Mouse (Mus musculus): ENCODE results near the gene Lin7a. TPM values are rescaled to one million over a fixed set of nuclear protein-coding genes. Genes with fewer than 3 reads are reported as not detected.

The Lin7a gene
- polyA plus RNA-seq, 1 experiment from 2014 or later = 50.8 TPM

DNA sequence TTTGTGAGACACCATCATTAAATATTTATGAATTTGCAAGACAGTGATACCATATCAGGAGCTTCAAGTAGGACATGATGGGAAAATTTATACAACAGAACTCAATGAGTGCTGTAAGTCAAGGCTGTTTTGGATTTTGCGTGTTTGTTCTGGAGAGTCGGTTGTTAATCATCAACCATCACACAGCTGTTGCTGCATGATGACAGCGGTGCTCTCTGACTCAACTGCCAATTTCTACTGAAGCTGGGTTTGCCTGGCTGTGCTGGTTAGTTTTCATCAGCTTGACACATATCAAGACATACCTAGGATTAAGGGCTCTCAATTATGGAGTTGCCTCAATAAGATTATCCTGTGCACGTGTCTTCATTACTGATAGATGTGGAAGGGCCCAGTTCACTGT is 41.1 kb downstream of the Lin7a start:
- no peak for ATAC-seq (ENCODE audit: low read depth)
- Histone ChIP-seq H3K9ac (no peak overlapping the region), H3K36me3 (no peaks in the 10 kb centered on the region), H3K27me3 (no peaks in the 10 kb centered on the region), H3K4me2 (no peak overlapping the region), H3K4me3 (no peak overlapping the region), H3K4me1 (replicated peaks) (no peaks in the 10 kb centered on the region), H3K27ac (replicated peaks) (no peak overlapping the region), H3K9me3 (no peaks in the 10 kb centered on the region)
- WGBS = 93% methylated on average over 4 of the region's 4 CpGs

DNA sequence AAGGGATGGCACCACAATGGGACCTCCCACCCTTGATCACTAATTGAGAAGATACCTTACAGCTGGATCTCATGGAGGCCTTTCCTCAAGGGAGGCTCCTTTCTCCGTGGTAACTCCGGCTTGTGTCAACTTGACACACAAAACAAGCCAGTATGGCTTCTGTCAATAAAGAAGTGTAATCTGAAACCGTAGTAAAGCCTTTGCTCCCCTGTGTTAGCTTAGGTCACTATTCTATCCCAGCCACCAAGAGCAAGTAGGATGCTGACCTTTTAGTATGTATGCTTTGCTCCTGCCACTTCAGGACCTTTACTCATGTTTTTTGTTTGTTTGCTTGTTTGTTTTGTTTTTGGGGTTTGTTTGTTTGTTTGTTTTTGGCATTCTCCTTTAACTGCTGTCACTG is 41.9 kb downstream of the Lin7a start:
- no peaks in the 10 kb centered on the region for H3K27me3 ChIP-seq
- H3K27ac ChIP-seq (replicated peaks) = no peak overlapping the region
- H3K9me3 ChIP-seq = no peaks in the 10 kb centered on the region
- H3K4me2 ChIP-seq = no peak overlapping the region
- ATAC-seq (ENCODE audit: low read depth) = no peak
- no peak overlapping the region for H3K4me3 ChIP-seq
- WGBS = 30% methylated on average over 3 of the region's 3 CpGs
- H3K9ac ChIP-seq = no peak overlapping the region
- no peaks in the 10 kb centered on the region for H3K36me3 ChIP-seq
- no peaks in the 10 kb centered on the region for H3K4me1 ChIP-seq (replicated peaks)

DNA sequence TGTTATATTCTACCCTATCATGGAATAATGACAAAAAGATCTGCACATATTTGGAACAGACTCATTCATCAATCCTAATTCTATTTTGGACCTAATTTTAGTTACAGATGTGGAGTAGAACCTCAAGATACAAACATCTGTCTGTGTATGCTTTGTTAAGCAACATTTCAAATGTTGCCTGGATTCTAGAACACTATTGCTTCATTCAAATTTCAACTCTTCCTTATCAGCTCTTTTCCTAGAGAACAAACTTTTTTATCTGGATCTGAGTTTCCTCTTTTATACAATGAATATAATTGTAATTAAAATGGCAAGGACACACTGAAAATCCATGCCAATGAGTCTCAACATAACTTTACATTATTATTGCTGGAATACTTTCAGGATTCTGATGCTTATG is 43.8 kb downstream of the Lin7a start:
- Histone ChIP-seq H3K36me3 (no peaks in the 10 kb centered on the region), H3K9me3 (no peaks in the 10 kb centered on the region)
- ATAC-seq (ENCODE audit: low read depth) = no peak

DNA sequence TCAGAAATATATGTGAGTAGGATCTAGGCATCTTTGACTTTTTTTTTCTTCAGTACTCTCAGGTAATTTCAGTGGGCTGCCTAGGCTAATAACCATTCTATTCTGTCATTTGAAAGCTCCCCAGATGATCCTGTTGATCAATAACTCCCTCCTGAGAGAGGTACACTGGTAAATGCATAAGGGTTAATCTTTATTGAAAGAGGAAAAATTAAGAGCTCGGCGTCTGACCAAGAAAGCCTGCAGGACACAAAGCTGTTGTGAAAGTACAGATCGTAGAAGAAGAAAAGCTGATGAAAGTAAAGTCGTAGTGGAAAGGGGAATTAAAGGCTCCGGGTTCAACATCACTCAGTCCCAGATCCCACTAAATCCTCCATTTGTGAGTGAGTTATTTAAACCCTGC is 44.2 kb downstream of the Lin7a start:
- Histone ChIP-seq H3K4me2 (no peak overlapping the region), H3K27ac (replicated peaks) (no peak overlapping the region), H3K4me3 (no peak overlapping the region), H3K36me3 (no peaks in the 10 kb centered on the region), H3K9ac (no peak overlapping the region), H3K9me3 (no peaks in the 10 kb centered on the region), H3K4me1 (replicated peaks) (peaks cover 4% of the 10 kb centered on the region; the same call in 1 of the 2 replicates), H3K27me3 (no peaks in the 10 kb centered on the region)
- ATAC-seq (ENCODE audit: low read depth) = no peak
- 79% methylated on average over 5 of the region's 5 CpGs for WGBS

More for the DNA sequence above, 43.8 kb downstream of the Lin7a start:
- H3K4me1 ChIP-seq (replicated peaks) = peaks cover 4% of the 10 kb centered on the region; the same call in 1 of the 2 replicates
- H3K9ac ChIP-seq = no peak overlapping the region
- no peak overlapping the region for H3K27ac ChIP-seq (replicated peaks)
- H3K4me3 ChIP-seq = no peak overlapping the region
- no peaks in the 10 kb centered on the region for H3K27me3 ChIP-seq
- H3K4me2 ChIP-seq = no peak overlapping the region

DNA sequence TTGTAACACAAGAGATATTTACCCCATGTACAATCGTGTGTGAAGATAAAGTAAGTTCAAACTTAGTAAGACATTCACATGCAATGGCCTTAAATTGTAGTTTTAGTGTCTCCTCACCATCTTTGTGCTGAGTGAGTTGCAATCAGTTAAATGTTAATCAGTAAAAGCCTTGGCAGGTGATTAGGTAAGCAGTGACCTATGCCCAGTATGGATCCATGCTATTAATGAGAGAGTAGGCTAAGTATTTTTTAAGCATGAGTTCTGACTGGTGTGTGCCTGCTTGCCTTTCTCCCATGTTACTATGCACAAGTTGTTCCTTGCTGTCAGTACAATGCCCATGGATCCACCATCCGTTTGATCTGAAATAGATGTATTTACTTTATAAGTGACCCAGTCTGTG is 44.6 kb downstream of the Lin7a start:
- Histone ChIP-seq H3K27ac (replicated peaks) (no peak overlapping the region), H3K27me3 (no peaks in the 10 kb centered on the region), H3K4me1 (replicated peaks) (peaks cover 4% of the 10 kb centered on the region; the same call in 1 of the 2 replicates), H3K4me2 (no peak overlapping the region), H3K9ac (no peak overlapping the region), H3K9me3 (no peaks in the 10 kb centered on the region), H3K4me3 (no peak overlapping the region), H3K36me3 (no peaks in the 10 kb centered on the region)
- ATAC-seq (ENCODE audit: low read depth) = no peak
- 81% methylated on average over 2 of the region's 2 CpGs for WGBS

DNA sequence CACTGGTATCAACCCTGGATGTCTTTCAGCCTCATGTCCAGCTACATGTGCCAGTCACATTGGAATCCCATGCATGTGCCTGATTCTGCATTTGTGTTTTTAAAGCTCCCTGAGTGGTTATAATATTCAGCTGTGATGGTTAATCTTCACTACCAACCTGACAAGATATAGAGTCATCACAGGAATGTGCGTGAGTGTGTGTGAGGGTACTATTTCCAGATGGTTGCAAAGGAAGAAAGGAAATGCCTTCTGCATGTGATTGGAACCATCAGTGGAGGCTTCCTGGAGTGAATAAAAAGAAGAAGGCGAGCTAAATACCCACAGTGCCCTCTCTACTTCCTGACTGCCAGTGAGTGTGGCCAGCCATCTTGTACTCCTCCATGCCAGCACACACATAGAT is 48.2 kb downstream of the Lin7a start:
- Histone ChIP-seq H3K9ac (no peak overlapping the region), H3K9me3 (no peaks in the 10 kb centered on the region), H3K36me3 (no peaks in the 10 kb centered on the region), H3K27me3 (no peaks in the 10 kb centered on the region), H3K4me3 (no peak overlapping the region), H3K27ac (replicated peaks) (no peak overlapping the region), H3K4me1 (replicated peaks) (peaks cover 15% of the 10 kb centered on the region; the same call in 1 of the 2 replicates), H3K4me2 (no peak overlapping the region)
- ATAC-seq (ENCODE audit: low read depth) = no peak; the same call in 1 of the 2 replicates
- 49% methylated on average over 2 of the region's 2 CpGs for WGBS

DNA sequence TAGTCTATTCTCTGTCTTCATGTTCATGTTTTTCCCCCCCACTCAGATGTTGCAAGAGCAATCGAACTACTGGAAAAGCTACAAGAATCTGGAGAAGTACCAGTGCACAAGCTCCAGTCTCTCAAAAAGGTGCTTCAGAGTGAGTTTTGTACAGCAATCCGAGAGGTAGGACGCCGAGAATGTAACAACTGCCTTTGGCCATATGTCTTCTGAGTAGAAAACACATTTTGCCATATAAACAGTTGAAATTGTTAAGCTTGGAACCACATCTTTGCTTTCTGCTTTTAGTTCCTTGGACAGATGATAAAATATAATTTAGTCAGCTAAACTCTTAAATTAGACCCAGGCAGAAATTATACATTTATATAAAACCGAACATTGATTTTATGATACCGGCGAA is 52.4 kb downstream of the Lin7a start:
- Histone ChIP-seq H3K27ac (replicated peaks) (no peak overlapping the region), H3K4me1 (replicated peaks) (peaks cover 15% of the 10 kb centered on the region; the same call in 1 of the 2 replicates), H3K27me3 (no peaks in the 10 kb centered on the region), H3K4me3 (no peak overlapping the region), H3K36me3 (no peaks in the 10 kb centered on the region), H3K4me2 (no peak overlapping the region), H3K9me3 (no peaks in the 10 kb centered on the region), H3K9ac (no peak overlapping the region)
- ATAC-seq (ENCODE audit: low read depth) = no peak
- 90% methylated on average over 7 of the region's 7 CpGs for WGBS

DNA sequence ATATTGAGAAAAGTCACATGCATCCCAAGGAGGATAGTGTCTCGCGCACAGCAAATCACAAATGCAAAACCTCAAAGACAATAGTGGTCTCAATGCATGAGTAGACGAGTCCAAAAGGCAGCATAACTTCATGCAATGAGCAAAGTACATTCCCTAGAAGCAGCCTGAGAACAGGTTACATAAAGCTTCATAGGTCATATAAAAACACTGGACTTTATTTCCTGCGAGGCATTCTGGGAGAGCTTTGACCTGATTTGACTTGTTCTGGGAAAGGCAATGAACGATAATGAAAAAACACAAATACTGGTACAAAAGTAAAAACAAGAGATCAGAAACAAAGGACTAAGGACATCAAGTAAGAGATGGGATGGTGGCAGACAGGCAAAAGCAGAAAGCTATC is 54.1 kb downstream of the Lin7a start:
- Histone ChIP-seq H3K9me3 (no peaks in the 10 kb centered on the region), H3K4me3 (no peak overlapping the region), H3K4me2 (no peak overlapping the region), H3K4me1 (replicated peaks) (peaks cover 11% of the 10 kb centered on the region; the same call in 1 of the 2 replicates), H3K36me3 (no peaks in the 10 kb centered on the region), H3K27me3 (no peaks in the 10 kb centered on the region), H3K27ac (replicated peaks) (no peak overlapping the region), H3K9ac (no peak overlapping the region)
- no peak for ATAC-seq (ENCODE audit: low read depth)
- 90% methylated on average over 5 of the region's 5 CpGs for WGBS

DNA sequence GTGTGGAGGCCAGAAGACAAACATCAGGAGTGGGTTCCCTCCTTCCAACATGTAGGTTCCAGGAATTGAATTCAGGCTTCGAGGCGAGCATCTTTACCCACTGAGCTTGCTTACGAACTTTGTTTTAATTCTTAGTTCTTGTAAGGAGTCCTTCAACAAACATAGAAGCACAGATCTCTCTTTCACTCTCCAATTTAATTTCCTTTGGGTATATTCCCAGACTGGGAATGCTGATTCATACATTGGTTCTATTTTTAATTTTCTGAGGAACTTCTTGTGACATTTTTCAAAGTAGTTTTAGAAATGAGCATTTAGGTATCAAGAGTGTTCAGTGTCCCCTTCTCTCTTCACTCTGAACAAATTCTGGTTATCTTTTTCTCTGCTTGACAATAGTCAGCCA is 68.0 kb downstream of the Lin7a start:
- Histone ChIP-seq H3K4me1 (replicated peaks) (peaks cover 13% of the 10 kb centered on the region; the same call in 1 of the 2 replicates), H3K36me3 (no peaks in the 10 kb centered on the region), H3K4me2 (no peak overlapping the region), H3K27ac (replicated peaks) (no peak overlapping the region), H3K9me3 (no peaks in the 10 kb centered on the region), H3K9ac (no peak overlapping the region), H3K4me3 (no peak overlapping the region), H3K27me3 (no peaks in the 10 kb centered on the region)
- WGBS = 91% methylated on average over 3 of the region's 3 CpGs
- ATAC-seq (ENCODE audit: low read depth) = no peak

DNA sequence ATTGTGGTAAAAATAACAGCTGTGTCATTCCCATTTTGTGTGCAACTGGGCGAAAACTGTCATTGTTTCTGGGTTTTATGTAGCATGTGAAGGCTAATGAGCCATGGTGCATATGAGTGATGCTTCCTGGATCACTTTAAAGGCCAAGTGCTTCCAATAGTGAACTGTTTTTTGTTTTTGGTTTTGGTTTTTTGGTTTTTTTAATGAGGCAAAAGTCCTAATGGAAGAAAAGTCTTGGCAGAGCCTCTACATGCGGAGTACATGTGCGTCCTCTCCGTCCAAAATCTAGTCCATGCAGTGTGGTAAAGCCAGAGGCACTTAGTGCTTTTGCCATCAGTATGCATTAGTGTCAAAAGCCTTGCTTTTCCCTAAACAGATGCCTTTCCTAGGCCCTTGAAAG is 69.7 kb downstream of the Lin7a start:
- ATAC-seq (ENCODE audit: low read depth) = no peak
- Histone ChIP-seq H3K27me3 (no peaks in the 10 kb centered on the region), H3K9ac (no peak overlapping the region), H3K4me1 (replicated peaks) (peaks cover 14% of the 10 kb centered on the region; the same call in 1 of the 2 replicates), H3K4me3 (no peak overlapping the region), H3K4me2 (no peak overlapping the region), H3K9me3 (no peaks in the 10 kb centered on the region), H3K27ac (replicated peaks) (no peak overlapping the region), H3K36me3 (no peaks in the 10 kb centered on the region)
- 45% methylated on average over 4 of the region's 4 CpGs for WGBS

DNA sequence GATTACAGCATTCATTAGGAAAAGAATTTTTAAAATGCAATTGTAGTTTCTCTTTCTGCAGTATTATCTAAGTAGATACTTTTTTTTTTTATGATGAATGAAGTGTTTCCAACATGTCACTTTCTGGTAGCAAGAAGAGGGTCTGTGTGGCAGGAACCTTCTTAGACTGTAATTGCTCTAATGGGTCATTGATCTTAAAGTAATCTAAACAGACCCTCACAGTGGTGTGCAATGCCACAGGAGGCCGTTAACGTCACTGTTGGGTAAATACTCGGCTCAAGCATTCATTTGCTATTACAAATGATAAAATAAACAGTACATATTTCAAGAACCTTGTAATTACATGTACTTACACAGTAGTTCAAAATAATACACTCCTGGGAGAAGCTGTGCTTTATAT is 72.7 kb downstream of the Lin7a start:
- Histone ChIP-seq H3K36me3 (no peaks in the 10 kb centered on the region), H3K4me1 (replicated peaks) (peaks cover 14% of the 10 kb centered on the region; the same call in 1 of the 2 replicates), H3K27ac (replicated peaks) (no peak overlapping the region), H3K4me3 (no peak overlapping the region), H3K9me3 (no peaks in the 10 kb centered on the region), H3K4me2 (no peak overlapping the region), H3K27me3 (no peaks in the 10 kb centered on the region), H3K9ac (no peak overlapping the region)
- WGBS = 29% methylated on average over 3 of the region's 3 CpGs
- ATAC-seq (ENCODE audit: low read depth) = no peak

DNA sequence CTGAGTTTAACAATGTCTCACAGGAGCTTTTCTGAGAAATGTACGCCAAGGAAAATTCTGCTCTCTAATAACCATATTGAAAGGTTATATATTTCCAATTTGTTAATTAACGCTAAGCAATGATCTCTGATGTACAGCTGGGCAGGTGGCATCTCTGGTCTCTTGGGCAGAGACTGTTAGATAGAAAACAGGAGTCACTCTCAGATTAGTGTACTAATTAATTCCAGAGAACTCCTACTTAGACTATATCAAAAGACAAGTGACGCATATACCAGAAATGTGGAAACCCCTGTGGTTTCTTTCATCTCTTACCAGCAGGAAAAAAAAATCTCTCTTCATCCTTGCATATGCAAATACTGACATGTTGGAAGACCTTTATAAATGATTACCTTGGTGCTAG is 76.4 kb downstream of the Lin7a start:
- H3K36me3 ChIP-seq = no peaks in the 10 kb centered on the region
- no peak overlapping the region for H3K9ac ChIP-seq
- no peak for ATAC-seq (ENCODE audit: low read depth)
- no peaks in the 10 kb centered on the region for H3K9me3 ChIP-seq
- H3K4me2 ChIP-seq = no peak overlapping the region
- H3K27me3 ChIP-seq = no peaks in the 10 kb centered on the region
- 0 out of 2 replicates have a peak, but pooled peaks cover 5% of the 10 kb centered on the region for H3K4me1 ChIP-seq (replicated peaks)
- 66% methylated on average over 3 of the region's 3 CpGs for WGBS
- H3K4me3 ChIP-seq = no peak overlapping the region
- no peak overlapping the region for H3K27ac ChIP-seq (replicated peaks)

DNA sequence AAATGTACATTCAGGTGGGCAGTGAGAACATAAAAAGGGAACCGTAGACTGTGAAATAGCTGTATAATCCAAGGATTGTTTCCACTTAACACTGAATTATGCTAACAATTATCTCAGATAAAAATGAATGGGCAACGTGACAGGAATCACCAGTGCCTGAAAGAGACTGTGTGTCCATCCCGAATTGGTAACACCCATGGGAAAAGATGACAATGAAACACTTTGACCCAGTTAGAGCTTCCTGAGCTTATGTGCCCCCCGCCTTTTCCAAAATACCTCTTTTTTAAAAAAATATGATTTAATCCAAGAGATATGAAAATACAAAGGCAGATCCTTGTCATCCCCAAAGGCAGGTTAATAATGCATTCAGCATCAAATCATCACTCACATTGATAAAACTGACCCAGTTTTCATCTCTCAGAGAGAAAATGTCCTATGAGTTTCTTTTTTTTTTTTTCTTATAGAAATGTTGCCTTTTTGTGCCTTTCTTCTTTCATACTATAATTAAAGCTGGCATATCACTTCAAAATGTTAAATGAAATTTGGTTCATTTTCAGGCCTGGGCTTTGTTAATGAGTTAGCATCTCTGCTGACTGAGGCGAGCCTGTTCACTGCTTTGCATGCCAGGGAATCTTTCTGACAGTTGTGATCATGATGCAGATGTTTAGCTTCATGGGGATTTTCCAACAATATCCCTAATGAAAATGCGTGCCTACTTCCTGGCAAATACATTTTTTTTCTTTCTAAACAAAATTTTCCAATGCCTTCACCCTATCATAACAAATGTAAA is 80.4 kb downstream of the Lin7a start:
- no peak overlapping the region for H3K27ac ChIP-seq (replicated peaks)
- H3K27me3 ChIP-seq = no peaks in the 10 kb centered on the region
- no peak for ATAC-seq (ENCODE audit: low read depth)
- no peak overlapping the region for H3K4me3 ChIP-seq
- no peaks in the 10 kb centered on the region for H3K36me3 ChIP-seq
- H3K4me1 ChIP-seq (replicated peaks) = no peaks in the 10 kb centered on the region
- WGBS = 51% methylated on average over 6 of the region's 6 CpGs
- no peak overlapping the region for H3K9ac ChIP-seq
- H3K9me3 ChIP-seq = no peaks in the 10 kb centered on the region
- H3K4me2 ChIP-seq = no peak overlapping the region

Data from neural tube, embryonic 13.5 days (tissue).